Mouse (Mus musculus) forebrain, embryonic 15.5 days (tissue): ENCODE data around the gene Oprd1. TPM values are rescaled to one million over a fixed set of nuclear protein-coding genes. Genes with fewer than 3 reads are reported as not detected.

ENCODE experiments used
- ATAC-seq: fragments of 200-750 bp; cut with Nextera tagmentation; replicated peaks from 2 replicates; pipeline ENCODE4 v1.8.0; 2017; ENCODE audit warnings: mild to moderate bottlenecking, moderate TSS enrichment, moderate library complexity
- H3K27ac ChIP-seq: fragments of 300-500 bp; sonication (generic); replicated peaks from 2 replicates; pipeline ENCODE4 v1.5.1; 2015; ENCODE audit warnings: mild to moderate bottlenecking, inconsistent platforms
- H3K27me3 ChIP-seq: fragments of 300-500 bp; sonication (generic); 2 replicates; pipeline ENCODE4 v1.6.1; 2015; ENCODE audit warnings: inconsistent platforms
- H3K36me3 ChIP-seq: fragments of 300-500 bp; sonication (generic); 2 replicates; pipeline ENCODE4 v1.6.1; 2015; ENCODE audit warnings: mild to moderate bottlenecking, inconsistent platforms
- H3K4me1 ChIP-seq: fragments of 300-500 bp; sonication (generic); 2 replicates; pipeline ENCODE4 v1.6.1; 2015; ENCODE audit warnings: inconsistent platforms
- H3K4me2 ChIP-seq: fragments of 300-500 bp; sonication (generic); replicated peaks from 2 replicates; pipeline ENCODE4 v1.6.1; 2015; ENCODE audit warnings: mild to moderate bottlenecking, inconsistent platforms
- H3K4me3 ChIP-seq: fragments of 300-500 bp; sonication (generic); 2 replicates; pipeline ENCODE4 v1.5.1; 2015; ENCODE audit warnings: mild to moderate bottlenecking, inconsistent platforms
- H3K9ac ChIP-seq: fragments of 300-500 bp; sonication (generic); replicated peaks from 2 replicates; pipeline ENCODE4 v1.6.1; 2015; ENCODE audit warnings: mild to moderate bottlenecking, inconsistent platforms
- H3K9me3 ChIP-seq: fragments of 300-500 bp; sonication (generic); 2 replicates; pipeline ENCODE4 v1.6.1; 2016; ENCODE audit warnings: inconsistent platforms
- WGBS: fragments of 180-500 bp; shearing (Covaris S2); methylation state at CpG from one replicate; pipeline ENCODE4 v1.1.7; 2015; ENCODE audit warnings: mixed read lengths; 5-methylcytosine and 5-hydroxymethylcytosine counted together
- polyA plus RNA-seq: library from polyadenylated mRNA; unstranded; fragments of >200 nt; fragmentation: Nextera tagmentation; extraction: Ambion mirVana; gene quantifications from 2 replicates; pipeline ENCODE4 v1.2.1, GENCODE M21; 2015

Gene Oprd1
- polyA plus RNA-seq, 1 experiment from 2014 or later = 0.11 TPM

DNA sequence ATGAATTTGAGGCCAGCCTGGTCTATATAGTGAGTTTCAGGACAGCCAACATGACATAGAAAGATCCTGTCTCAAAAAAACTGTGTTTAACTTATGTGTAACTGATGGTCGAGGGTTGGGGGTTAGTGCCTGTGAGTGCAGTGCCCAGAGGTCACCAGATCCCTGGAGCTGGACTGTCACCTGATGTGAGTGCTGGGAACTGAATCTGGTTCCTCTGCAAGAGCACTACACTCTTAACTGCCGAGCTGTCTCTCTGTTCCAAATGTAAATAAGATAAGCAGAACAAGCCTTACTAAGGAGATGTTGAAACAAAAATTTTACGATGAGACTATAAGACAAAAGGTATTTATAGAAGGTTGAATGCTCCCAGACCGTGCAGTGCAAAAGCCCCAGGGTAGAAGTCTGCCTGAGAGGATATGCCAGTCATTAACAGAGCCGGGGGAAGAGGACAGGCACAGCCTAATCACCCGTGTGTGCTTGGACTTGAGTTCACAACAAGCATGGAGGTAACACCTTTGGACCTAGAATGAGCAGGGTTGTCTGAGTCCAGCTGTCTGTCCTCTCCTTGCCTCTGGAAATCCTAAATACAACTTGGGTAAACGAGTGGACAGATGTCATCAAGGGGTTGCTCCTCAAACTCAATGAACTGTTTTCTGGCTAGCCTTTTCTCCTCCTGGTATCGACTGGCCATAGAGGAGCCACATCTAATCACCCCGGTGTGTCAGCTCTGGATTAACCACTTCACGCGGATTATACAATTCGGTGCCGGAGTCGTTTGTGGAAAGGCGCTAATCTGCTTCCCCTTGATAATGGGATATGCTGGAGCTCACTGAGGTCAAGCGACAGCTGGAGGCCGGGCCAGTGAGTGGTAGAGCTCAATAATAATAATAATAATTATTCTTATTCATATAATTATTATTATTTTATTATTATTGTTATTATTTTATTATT lies 81.1 kb downstream of the Oprd1 start:
- no peaks in the 10 kb centered on the region for H3K36me3 ChIP-seq
- no peak overlapping the region for H3K4me3 ChIP-seq
- WGBS = 75% methylated on average over 17 of the region's 17 CpGs
- no peaks in the 10 kb centered on the region; the same call in 1 of the 2 replicates for H3K27me3 ChIP-seq
- H3K9ac ChIP-seq = no peak overlapping the region
- ATAC-seq = no peak
- H3K27ac ChIP-seq = no peak overlapping the region
- peaks cover 5% of the 10 kb centered on the region; the same call in 1 of the 2 replicates for H3K4me1 ChIP-seq
- no peaks in the 10 kb centered on the region for H3K9me3 ChIP-seq
- H3K4me2 ChIP-seq = no peak overlapping the region

DNA sequence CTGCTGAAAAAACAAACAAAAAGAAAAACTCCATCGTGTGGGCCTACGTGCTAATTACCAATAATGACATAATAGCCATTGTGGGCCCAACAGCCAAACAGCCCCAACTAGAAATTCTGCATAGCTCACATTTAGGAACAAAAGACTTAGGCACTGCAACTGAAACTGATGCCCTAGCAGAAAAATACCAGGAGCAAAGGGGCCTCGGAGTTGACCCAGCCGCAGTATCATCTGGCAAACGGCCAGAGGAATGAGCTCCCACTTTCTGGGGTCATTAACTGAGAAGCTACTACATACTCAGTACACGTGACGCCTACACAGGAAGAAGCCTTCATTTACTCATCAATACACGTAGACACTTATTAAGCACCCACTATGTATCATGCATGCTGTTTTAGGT lies 82.0 kb downstream of the Oprd1 start:
- Histone ChIP-seq H3K4me3 (no peak overlapping the region), H3K27me3 (no peaks in the 10 kb centered on the region), H3K9me3 (no peaks in the 10 kb centered on the region), H3K36me3 (no peaks in the 10 kb centered on the region), H3K9ac (no peak overlapping the region), H3K4me2 (no peak overlapping the region), H3K4me1 (peaks cover 5% of the 10 kb centered on the region; the same call in 1 of the 2 replicates), H3K27ac (no peak overlapping the region)
- 54% methylated on average over 8 of the region's 8 CpGs for WGBS
- ATAC-seq = no peak

Other genes with a start within 250 kb of the Oprd1 start
- gene Tmem200b, start 222.7 kb downstream of the Oprd1 start, polyA plus RNA-seq = 0.17 and 0.22 TPM in 2 replicates
- gene Gm10300, start 69.8 kb downstream of the Oprd1 start, polyA plus RNA-seq = 0.08 TPM in 1 of 2 replicates, not detected in the other
- 73.3 and 73.7 TPM in 2 replicates for gene Epb41, start 69.2 kb downstream of the Oprd1 start, polyA plus RNA-seq
- gene Ythdf2, start 67.8 kb upstream of the Oprd1 start, polyA plus RNA-seq = 151 and 160 TPM in 2 replicates
- 50.8 and 53.3 TPM in 2 replicates for gene Gmeb1, start 117.1 kb upstream of the Oprd1 start, polyA plus RNA-seq
- gene Taf12, start 129.9 kb upstream of the Oprd1 start, polyA plus RNA-seq = 44.6 and 50.5 TPM in 2 replicates
- 0.60 and 1.0 TPM in 2 replicates for gene Rab42, start 158.9 kb upstream of the Oprd1 start, polyA plus RNA-seq
- gene Trnau1ap, start 185.1 kb upstream of the Oprd1 start, polyA plus RNA-seq = 86.3 and 92.3 TPM in 2 replicates
- gene Rcc1, start 209.1 kb upstream of the Oprd1 start, polyA plus RNA-seq = 53.3 and 55.1 TPM in 2 replicates